Mouse (Mus musculus) kidney, embryonic 14.5 days (tissue): ENCODE data around the gene Cgref1. TPM values are rescaled to one million over a fixed set of nuclear protein-coding genes. Genes with fewer than 3 reads are reported as not detected.

Experiments
- ATAC-seq: fragments of 200-750 bp; cut with Nextera tagmentation; 2 replicates; pipeline ENCODE4 v1.8.0; 2017; ENCODE audit warnings: moderate number of reproducible peaks, mild to moderate bottlenecking, moderate TSS enrichment, moderate library complexity; ENCODE audit not compliant: low FRiP score, low TSS enrichment
- H3K27ac ChIP-seq: fragments of 300-500 bp; sonication (generic); 2 replicates; pipeline ENCODE4 v1.5.1; 2014; ENCODE audit warnings: low read depth, mild to moderate bottlenecking, low read length, moderate library complexity, mixed read lengths
- H3K27me3 ChIP-seq: fragments of 300-500 bp; sonication (generic); 2 replicates; pipeline ENCODE4 v1.6.1; 2014; ENCODE audit warnings: mild to moderate bottlenecking, low read length; ENCODE audit not compliant: control insufficient read depth, insufficient read depth
- H3K36me3 ChIP-seq: fragments of 300-500 bp; sonication (generic); 2 replicates; pipeline ENCODE4 v1.6.1; 2014; ENCODE audit warnings: low read length, mixed read lengths; ENCODE audit not compliant: control insufficient read depth, insufficient read depth
- H3K4me1 ChIP-seq: fragments of 300-500 bp; sonication (generic); 2 replicates; pipeline ENCODE4 v1.6.1; 2014; ENCODE audit warnings: low read length, mixed read lengths; ENCODE audit not compliant: control insufficient read depth, insufficient read depth
- H3K4me2 ChIP-seq: fragments of 300-500 bp; sonication (generic); replicated peaks from 2 replicates; pipeline ENCODE4 v1.6.1; 2014; ENCODE audit warnings: low read depth, mild to moderate bottlenecking, low read length
- H3K4me3 ChIP-seq: fragments of 300-500 bp; sonication (generic); 2 replicates; pipeline ENCODE4 v1.5.1; 2014; ENCODE audit warnings: mild to moderate bottlenecking, low read length
- H3K9ac ChIP-seq: fragments of 300-500 bp; sonication (generic); 2 replicates; pipeline ENCODE4 v1.6.1; 2014; ENCODE audit warnings: low read depth, mild to moderate bottlenecking, low read length, moderate library complexity
- H3K9me3 ChIP-seq: fragments of 300-500 bp; sonication (generic); 2 replicates; pipeline ENCODE4 v1.6.1; 2016; ENCODE audit warnings: low read length; ENCODE audit not compliant: control insufficient read depth
- WGBS: fragments of 180-500 bp; shearing (Covaris S2); extraction: QIAGEN DNeasy Blood & Tissue Kit; methylation state at CpG from one replicate; pipeline ENCODE4 v1.1.7; 2014; 5-methylcytosine and 5-hydroxymethylcytosine counted together
- polyA plus RNA-seq: library from polyadenylated mRNA; unstranded; fragments of >200 nt; fragmentation: Nextera tagmentation; extraction: Ambion mirVana; gene quantifications from 2 replicates; pipeline ENCODE4 v1.2.1, GENCODE M21; 2014

The Cgref1 gene
- 7.5 and 10.4 TPM in 2 replicates for polyA plus RNA-seq

DNA sequence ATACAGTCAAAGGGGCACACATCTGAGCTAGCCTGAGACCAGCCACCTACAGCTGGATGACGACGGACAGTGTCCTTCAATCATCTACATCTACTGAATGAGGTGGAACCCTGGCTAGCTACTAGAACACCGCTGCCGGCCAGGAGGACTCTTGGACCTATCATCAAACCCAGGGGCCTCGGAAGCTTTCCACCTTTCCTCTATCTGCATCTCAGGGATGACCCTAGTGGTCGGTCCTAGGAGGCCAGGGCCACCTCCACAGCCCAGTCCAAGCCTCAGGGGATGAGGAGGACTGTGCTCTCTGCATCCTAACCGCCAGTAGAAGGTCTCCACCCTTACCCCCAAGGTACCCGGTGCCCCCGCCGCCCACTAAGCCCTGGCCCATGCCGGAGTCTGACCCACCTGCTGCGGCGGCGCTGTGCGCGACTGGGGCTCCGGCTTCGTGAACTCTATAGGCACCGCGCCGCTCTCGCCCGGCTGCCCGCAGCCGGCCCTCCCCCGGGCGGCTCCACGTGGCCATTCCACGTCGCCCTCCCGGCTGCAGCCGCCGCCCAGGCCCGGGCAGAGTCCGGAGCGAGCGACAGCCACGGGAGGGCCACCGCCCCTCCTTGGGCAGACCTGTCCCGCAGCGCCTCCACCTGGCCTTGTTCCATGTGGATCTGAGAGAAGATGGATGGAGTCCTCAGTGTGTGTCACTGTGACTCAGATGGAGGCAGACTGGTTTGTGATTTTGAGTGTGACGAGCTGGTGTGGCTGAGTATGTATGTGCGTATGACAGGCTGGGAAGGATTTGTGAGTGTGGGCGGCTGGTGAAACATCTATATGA is at the start of gene Cgref1:
Gene Cgref1, minus strand, starts transcription at position 636 of the 826 bp plus-strand sequence.
- ATAC-seq: peak; percentile 50
- H3K27me3 ChIP-seq: peaks cover 5% of the 10 kb centered on the region; the same call in 1 of the 2 replicates
- no peaks in the 10 kb centered on the region for H3K36me3 ChIP-seq
- H3K9me3 ChIP-seq: no peaks in the 10 kb centered on the region
- H3K27ac ChIP-seq: no peak within 1 kb of the TSS
- 4% methylated on average over 44 of the region's 44 CpGs for WGBS
- H3K9ac ChIP-seq: peak within 1 kb of the TSS; percentile 58
- H3K4me3 ChIP-seq: peak within 1 kb of the TSS; percentile 51
- peak within 1 kb of the TSS; percentile 93 for H3K4me2 ChIP-seq
- H3K4me1 ChIP-seq: peaks cover 15% of the 10 kb centered on the region

DNA sequence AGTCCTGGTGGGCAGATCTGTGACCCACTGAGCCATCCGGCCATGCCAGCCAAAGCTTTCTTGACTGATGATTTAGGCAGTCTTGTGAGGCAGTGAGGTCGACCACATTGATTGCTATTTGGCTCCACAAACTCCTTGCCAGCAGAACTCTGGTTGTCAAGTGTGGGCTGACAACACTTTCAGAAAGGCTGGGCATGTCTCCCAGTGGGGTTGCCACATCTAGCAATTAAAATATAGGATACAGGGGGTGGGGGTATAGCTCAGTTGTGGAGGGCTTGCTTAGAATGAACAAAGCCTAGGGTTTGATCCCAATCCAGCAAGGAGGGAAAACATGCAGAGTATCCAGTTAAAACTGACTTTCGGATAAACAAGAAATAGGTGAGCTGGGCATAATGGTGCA is 48.7 kb upstream of the Cgref1 start:
- no peaks in the 10 kb centered on the region for H3K9me3 ChIP-seq
- H3K27ac ChIP-seq: no peak overlapping the region
- H3K9ac ChIP-seq: no peak overlapping the region
- H3K4me1 ChIP-seq: no peaks in the 10 kb centered on the region
- H3K4me3 ChIP-seq: no peak overlapping the region
- WGBS: 73% methylated on average over 3 of the region's 3 CpGs
- no peak for ATAC-seq
- no peaks in the 10 kb centered on the region; the same call in 1 of the 2 replicates for H3K27me3 ChIP-seq
- no peak overlapping the region for H3K4me2 ChIP-seq
- no peaks in the 10 kb centered on the region for H3K36me3 ChIP-seq

DNA sequence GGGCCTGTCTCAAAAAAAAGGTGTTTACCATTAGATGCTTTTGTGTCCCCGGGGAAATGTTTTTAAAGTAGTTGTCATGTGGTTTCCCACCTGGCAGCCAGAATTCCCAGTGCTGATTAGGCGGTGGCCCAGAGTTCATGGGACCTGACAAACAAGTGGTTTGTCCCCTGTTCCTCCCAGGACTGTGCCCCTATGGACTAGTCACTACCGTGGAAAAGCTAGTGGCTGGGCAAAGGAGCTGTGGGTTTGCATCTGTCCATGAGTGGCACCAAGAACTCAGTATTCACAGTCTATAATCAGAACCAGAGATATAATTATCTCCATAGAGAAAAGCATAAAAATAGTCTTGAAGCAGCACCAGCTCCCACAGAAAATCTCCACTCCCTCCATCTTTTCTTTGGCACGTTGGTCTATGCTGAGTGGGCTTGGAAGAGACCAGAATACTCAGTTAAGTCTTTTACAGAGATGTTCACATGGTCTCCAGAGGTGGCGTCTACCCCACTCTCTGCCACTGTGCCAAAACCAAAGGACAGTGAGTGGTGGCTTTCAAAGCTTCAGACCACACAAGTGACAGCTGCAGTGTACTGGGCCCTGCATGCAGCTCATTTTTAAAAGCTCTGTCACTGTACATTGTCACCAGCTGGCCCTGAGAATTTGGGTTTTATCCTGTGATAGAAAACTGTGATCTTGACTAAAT is 47.7 kb upstream of the Cgref1 start:
- WGBS: 81% methylated on average over 5 of the region's 5 CpGs
- no peak overlapping the region for H3K9ac ChIP-seq
- H3K27me3 ChIP-seq: no peaks in the 10 kb centered on the region; the same call in 1 of the 2 replicates
- no peak overlapping the region for H3K27ac ChIP-seq
- no peak for ATAC-seq
- no peak overlapping the region for H3K4me2 ChIP-seq
- no peaks in the 10 kb centered on the region for H3K4me1 ChIP-seq
- H3K36me3 ChIP-seq: no peaks in the 10 kb centered on the region
- H3K4me3 ChIP-seq: no peak overlapping the region
- H3K9me3 ChIP-seq: no peaks in the 10 kb centered on the region

GRCm38 (mm10) chr5:30982357-30982756 is 37.0 kb upstream of the Cgref1 start:
- Histone ChIP-seq H3K27me3 (no peaks in the 10 kb centered on the region), H3K4me2 (no peak overlapping the region), H3K9me3 (no peaks in the 10 kb centered on the region), H3K27ac (no peak overlapping the region), H3K4me1 (no peaks in the 10 kb centered on the region), H3K36me3 (no peaks in the 10 kb centered on the region), H3K4me3 (no peak overlapping the region), H3K9ac (no peak overlapping the region)
- no peak for ATAC-seq
- WGBS: 26% methylated on average over 2 of the region's 2 CpGs

DNA sequence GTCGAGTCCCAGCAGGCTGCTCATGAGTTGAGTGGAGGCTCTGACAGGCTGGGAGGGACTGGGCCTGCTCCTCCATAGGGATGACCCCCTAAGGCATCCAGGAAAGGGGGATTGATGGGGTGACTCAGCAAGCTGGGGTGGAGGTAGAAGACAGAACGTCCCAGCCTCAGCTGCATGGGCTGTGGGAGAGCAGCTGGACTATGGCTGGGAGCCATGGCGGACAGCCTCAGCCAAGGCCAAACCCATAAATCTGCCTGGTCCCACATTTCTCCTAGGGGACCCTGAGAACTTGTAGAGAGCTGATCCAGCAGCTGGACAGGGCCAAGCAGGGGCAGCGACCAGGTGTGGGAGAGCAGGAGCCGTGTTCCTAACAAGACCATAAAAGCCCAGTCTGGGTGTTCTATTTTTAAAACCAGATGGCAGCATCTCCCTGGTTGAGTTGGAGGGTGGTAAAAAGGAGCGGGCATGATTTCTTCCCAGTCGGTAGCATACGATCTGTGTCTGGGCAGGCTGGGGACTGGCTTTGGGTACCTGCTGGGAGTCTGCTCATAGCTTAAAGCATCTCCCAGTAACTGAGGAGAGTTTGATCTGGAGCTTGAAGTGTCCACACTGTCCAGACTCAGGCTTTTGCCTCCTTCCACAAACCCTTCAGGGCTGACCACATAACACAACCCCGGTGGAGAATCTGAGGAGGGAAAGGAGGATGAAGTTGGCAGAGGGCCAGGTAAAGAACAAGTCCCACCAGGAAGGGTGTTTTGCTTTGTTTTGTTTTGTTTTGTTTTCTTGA is 29.7 kb upstream of the Cgref1 start:
- peak; percentile 93 for ATAC-seq
- Histone ChIP-seq H3K4me2 (no peak overlapping the region), H3K36me3 (no peaks in the 10 kb centered on the region), H3K27ac (peak overlapping the region; percentile 38; the same call in 1 of the 2 replicates), H3K9ac (no peak overlapping the region), H3K27me3 (no peaks in the 10 kb centered on the region), H3K4me1 (peaks cover 15% of the 10 kb centered on the region; the same call in 1 of the 2 replicates), H3K4me3 (no peak overlapping the region), H3K9me3 (no peaks in the 10 kb centered on the region)
- 35% methylated on average over 9 of the region's 9 CpGs for WGBS

DNA sequence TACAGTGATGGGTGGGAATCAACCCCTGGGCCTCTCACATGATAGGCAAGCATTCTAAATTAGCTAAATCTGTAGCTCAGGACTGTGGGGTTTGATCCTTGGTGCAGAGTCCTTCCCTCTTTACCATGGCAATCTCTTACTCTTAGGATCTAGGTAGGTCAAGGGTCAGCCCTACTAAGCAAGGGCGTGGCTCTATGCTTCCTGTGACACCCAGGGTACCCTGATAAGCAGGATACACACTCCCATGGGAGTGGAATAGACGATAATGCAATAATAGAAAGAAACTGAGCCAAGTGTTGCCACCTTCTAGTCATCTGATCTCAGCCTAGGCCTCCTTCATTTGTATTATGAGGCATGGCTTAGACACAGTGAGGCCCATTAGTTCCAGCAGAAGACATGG is 24.0 kb upstream of the Cgref1 start:
- no peak overlapping the region for H3K9ac ChIP-seq
- 76% methylated on average over 2 of the region's 2 CpGs for WGBS
- H3K4me3 ChIP-seq: no peak overlapping the region
- H3K9me3 ChIP-seq: no peaks in the 10 kb centered on the region
- no peak overlapping the region for H3K4me2 ChIP-seq
- H3K4me1 ChIP-seq: peaks cover 7% of the 10 kb centered on the region; the same call in 1 of the 2 replicates
- no peaks in the 10 kb centered on the region for H3K27me3 ChIP-seq
- ATAC-seq: no peak
- H3K27ac ChIP-seq: no peak overlapping the region
- H3K36me3 ChIP-seq: no peaks in the 10 kb centered on the region

- ATAC-seq: peak; percentile 22; the same call in 1 of the 2 replicates
- H3K4me3 ChIP-seq: no peak within 1 kb of the TSS
- no peak within 1 kb of the TSS for H3K4me2 ChIP-seq
- no peaks in the 10 kb centered on the region for H3K9me3 ChIP-seq
- H3K27ac ChIP-seq: no peak within 1 kb of the TSS
- H3K27me3 ChIP-seq: no peaks in the 10 kb centered on the region
- H3K4me1 ChIP-seq: peaks cover 3% of the 10 kb centered on the region; the same call in 1 of the 2 replicates
- WGBS: 64% methylated on average over 8 of the region's 8 CpGs
- H3K9ac ChIP-seq: no peak within 1 kb of the TSS
- H3K36me3 ChIP-seq: no peaks in the 10 kb centered on the region
Measured at GRCm38 (mm10) chr5:30968416-30968815, 23.0 kb upstream of the Cgref1 start, which contains the start of gene Tcf23. Tcf23 (plus strand) TSS chr5:30968662.

GRCm38 (mm10) chr5:30966189-30966588 is 20.8 kb upstream of the Cgref1 start:
- no peak for ATAC-seq
- Histone ChIP-seq H3K27ac (no peak overlapping the region), H3K9ac (no peak overlapping the region), H3K4me2 (no peak overlapping the region), H3K9me3 (no peaks in the 10 kb centered on the region), H3K27me3 (no peaks in the 10 kb centered on the region), H3K4me1 (peaks cover 3% of the 10 kb centered on the region; the same call in 1 of the 2 replicates), H3K36me3 (no peaks in the 10 kb centered on the region), H3K4me3 (no peak overlapping the region)
- 86% methylated on average over 4 of the region's 4 CpGs for WGBS
